Mouse (Mus musculus) kidney, postnatal 25 days (tissue): Measurements from ENCODE around the gene Slc7a5.
A peak's percentile ranks its signal among the peaks of the same experiment; 100 is the strongest.

ENCODE experiments used
- DNase-seq, 2 experiments: peaks; one replicate each; pipeline ENCODE4 v3.0.0; 2021; ENCODE audit warnings: mixed read lengths in 2 of 2

Slc7a5 gene

DNA sequence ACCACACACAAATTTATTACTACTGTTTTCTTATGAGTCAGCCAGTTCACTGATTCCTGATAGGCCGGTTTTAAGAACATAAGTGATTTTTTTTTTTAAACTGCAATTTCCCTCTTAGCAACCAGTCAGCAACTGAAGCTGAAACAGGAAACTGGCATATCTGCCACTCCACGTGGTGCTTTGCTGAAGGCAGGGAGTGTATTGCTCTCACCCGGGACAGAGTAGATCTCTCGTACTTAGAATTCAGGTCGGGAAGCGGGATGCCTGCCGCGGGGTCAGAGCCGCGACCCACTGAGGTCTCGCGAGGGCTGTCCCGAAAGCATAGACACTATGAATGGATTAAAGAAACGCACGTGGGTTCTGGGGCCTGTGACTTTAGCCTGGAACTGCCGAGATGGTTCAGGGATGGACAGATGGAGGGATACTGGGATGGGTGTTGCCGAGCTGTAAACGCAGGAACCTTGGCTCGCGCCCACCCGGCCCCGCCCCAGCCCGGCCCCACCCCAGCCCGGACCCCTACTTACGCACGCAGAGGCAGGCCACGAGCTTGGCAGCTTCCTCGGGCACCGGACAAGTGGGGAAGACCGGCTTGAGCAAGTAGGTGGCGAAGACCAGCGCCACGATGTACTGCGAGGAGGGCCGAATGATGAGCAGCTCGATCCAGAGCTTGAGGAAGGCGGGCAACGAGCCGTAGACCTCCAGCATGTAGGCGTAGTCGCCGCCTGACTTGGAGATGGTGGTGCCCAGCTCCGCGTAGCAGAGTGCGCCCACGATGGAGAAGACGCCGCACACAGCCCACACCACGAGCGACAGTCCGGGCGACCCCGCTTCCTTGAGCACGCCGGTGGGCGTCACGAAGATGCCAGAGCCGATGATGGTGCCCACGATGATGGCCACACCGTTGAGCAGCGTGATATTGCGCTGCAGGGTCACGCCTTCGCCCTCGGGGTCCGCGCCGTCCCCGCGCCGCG lies 667 bp downstream of the Slc7a5 start:
- DNase-seq: peak; percentile 5 to 40

DNA sequence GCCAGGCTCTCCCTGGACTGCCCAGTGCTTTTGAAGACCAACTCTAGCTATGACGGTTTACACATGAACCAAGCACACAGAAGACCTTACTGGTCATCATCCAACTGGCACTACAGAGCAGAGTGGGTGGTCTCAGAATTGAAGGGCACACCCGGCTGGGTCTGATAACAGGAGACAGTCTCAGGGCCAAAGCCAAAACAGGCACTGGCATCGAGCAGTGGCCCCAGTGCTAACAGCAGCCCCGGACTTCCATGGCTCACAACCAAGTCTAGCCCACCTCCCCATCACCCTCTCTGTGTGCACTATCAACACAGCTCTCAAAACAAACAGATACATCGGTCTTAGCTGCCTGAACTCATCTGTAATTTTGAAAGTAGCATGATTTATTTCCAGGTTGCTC lies 1.6 kb downstream of the Slc7a5 start:
- no peak for DNase-seq

DNA sequence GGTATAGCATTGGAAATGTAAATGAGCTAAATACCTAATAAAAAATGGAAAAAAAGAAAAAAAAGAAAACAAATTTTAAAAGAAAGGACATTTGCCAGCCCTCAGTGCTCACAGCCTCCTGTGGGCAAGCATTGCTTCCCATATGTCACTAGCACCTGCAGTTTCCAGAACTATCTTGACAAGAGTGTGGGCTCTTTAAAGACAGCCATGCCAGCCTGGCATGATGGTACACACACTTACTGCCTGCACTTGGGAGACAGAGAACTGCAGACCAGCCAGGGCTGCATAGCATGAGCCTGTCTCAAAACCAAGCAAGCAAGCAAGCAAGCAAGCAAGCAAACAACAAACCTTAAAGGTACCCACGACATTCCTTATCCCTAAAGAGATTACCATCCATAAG lies 2.1 kb downstream of the Slc7a5 start:
- DNase-seq: no peak

DNA sequence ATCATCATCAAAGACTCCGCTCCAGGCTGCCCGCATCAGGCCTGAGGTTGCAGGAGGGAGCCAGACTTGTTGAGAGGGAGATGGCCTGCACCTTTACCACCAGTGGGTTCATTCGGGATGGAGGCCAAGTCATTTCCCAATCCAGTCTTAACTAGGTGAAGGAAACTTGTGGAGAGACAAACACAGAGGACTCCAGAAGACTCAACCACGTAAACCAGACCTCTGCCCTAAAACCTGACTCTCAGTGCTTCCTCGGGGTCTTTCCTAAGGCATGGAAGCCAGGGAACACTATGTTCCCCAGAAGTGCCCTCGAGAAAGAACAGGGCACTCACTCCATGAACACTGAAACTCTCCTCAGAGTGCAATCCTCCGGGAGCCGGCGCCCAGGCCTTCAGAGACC lies 2.5 kb downstream of the Slc7a5 start:
- no peak for DNase-seq

DNA sequence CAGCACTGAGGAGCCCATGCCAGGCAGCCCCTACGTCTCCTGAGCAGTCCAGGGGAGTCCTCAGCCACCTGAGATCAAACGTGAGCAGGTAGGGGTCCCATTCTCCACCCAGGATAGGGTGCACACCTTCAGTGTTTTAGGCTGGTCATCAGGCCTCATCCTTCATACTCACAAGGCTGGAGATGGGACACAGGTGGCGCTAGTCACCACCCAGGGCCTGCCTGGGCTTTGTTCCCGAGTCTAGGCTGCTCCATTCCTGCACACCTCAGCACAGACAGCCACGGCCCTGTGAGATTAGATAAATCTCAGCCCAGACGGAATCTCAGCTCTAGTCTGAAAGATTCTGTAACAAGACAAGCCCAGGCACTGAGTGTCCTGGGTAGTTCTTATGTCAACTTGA lies 3.5 kb downstream of the Slc7a5 start:
- no peak for DNase-seq

DNA sequence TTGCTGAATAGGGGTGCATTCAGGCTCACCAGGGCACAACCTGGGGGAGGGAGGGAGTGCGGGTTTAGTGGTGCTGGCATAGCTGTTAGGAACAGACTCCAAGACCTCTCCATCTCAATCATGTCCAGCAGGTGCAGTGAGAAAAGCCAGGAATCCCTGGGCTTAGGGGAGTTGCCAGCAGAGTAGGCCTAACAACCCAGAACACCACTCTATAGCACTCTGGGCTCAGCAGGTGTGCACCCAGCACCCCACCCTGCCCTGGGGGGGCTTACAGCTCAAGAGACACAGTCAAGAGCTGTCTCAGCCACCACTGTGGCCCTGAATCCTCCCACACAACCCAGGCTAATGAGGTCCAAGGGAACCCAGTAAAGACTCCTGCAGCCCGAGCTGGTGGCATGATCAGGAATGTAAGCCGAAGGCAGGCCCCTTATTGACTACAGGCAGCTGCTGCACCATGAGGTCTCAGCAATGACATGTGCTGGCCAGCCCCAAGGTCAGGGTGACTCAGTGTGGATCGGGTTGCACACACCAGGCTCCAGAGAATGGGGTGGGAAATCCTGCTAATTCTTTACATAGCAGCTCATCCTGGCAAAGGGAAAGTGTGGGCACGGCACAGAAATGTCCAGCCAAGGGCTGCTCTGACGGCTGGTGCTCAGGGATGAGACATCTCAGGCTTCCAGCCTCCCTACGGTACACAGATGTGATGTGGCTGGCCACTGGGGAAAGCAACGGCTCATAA lies 5.8 kb downstream of the Slc7a5 start:
- peak in 1 of 2 experiments; percentile 14 for DNase-seq

DNA sequence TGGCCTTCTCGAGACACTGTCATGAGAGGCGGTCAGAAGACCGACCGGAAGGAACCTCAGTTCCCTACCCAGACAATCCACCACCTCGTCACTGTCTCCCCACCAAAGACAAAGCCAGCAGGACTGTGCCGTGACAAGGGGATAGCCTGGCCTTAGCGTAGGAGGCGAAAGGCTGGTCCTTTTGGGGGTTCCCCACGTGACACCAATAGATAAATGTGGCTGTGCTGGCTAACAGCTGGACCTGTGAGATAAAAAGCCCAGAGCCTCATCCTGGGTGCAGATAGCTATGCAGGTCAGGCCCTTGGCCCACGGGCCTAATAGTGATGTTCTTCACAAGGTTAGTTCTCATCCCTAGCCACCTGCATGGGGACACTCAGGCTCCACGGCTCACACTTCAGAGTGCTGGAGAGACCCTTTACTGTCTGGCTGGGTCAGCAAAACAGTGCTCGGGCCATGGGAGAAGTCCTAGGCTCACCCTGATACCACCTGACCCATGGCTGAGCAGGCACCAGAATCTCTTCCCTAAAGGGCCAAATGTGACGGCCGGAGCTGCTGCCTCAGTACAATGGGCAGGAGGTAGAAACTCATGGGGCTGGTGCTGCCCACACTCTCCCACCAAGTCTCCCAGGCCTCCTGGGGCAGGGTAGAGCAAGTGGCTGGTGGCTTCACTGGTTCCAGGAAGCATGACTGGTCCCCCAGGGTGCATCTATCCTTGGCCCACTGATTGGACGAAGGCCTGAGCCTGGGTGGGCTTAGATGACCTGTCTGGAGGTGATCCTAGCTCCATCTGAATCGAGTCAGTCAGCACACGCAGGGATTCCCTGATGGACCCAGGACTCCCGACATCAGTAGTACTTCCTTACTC lies 8.1 kb downstream of the Slc7a5 start:
- DNase-seq: no peak

DNA sequence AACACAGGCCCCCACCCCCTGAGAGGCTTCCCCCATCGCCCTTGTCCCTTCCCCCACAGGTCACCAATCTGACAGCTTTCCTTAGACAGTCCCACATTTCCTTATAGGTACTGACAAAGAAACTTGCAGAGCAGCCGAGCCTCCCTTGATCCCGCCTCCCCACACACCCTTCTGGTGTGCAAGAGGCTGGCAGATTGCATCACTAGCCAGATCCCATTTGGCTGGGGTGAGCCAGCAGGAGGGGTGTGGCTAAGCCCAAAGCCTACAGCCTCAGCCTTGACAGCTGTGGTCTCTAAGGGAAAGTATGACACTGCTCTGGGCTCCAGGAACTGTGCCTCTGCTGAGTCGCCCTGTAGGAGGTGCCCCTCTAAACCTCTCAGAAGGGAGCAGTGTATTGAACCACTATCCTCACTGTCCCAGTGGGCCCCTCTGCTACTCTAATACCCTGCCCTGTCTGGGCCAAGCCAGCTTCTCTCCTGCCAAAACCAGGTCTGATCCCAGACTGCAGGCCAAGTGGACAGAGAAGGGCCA lies 9.0 kb downstream of the Slc7a5 start:
- DNase-seq: peak; percentile 51 to 84

DNA sequence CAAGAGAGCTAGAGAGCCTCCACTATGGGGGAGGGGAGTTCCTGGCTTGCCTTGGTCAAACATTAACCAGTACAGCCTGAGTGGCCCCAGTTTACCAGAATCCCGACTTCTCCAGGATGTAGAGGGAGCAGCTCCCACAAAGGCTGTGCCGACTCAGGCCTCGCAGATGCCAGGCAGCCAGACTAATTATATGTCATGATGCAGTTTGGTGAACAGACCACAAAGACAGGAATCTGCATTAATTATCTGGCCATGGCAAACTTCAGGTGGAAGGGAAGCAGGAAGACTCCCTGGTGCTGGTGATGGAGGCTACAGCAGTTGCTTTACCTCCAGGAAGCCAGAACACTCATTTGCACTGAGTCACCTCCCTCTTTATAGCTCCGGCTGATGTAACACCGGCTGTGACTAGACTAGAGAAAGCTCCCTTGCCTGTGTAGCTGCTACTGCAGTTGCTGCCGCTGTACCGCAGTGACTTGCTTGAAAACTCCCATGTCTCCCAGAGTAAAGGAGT lies 9.6 kb downstream of the Slc7a5 start:
- DNase-seq: peak; percentile 67 to 76

DNA sequence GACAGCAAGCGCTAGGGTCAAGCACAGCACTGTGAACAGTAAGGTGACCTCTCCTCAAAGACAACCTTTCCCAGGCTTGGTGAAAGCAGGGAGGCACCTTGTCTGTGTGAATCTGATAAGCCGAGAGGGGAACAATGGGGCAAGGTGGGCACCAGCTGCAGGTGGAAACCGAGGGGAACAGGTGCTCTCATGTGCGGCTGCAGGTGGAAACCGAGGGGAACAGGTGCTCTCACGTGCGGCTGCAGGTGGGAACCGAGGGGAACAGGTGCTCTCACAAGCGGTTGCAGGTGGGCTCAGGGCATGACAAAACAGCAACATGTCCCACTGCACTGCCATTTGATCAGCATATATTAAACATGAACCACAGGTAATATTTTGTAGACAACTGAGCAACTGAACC lies 10.3 kb downstream of the Slc7a5 start:
- no peak for DNase-seq

DNA sequence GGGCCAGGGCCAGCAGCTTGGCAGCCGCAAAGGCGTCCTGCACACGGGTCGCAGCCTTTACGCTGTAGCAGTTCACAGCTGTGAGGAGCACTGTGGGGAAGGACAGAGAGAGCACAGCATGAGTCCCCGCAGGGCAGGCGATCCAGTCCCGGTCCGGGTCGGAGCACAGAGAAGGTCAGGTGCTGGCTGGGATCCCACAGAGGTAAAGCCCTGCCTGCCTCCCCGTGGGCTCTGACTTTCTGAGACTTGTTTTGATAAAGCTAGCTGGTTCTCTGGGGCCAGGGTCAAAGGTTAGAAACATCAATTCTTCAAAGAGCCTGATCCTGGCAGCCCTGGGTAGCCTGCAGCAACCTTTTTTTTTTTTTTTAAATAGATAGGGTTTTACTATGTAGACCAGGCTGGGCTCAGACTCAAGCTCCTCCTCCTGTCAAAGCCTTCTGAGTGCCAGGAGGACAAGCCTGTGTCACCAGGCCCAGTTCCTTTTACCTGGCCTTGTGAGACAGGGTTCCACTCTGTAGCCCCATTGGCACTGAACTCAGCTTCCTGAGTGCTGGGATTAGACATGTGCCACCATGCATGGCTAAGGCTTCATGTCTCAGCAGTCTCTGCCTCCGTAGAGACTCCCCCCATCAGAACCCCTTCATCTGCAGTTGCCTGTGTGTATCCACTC lies 10.9 kb downstream of the Slc7a5 start:
- peak; percentile 47 to 74 for DNase-seq

DNA sequence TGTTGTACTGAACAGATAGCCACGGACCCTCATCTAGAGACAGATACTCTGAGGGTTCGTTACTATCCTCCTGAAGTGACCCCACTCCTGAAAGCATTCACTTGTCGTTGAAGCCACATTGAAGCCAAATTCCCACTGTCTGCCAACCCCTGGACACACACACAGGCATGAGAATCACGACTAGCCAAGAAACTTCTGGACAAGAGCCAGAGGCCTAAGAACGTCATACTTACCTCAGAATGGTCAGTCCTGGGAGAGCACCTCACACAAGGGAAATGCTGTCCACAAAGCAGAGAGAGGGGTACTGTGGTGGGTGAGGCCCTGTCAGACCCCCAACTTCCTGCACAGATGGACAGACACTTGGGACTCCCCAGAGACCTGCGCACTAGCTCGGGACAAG lies 11.6 kb downstream of the Slc7a5 start:
- DNase-seq: peak in 1 of 2 experiments; percentile 33

DNA sequence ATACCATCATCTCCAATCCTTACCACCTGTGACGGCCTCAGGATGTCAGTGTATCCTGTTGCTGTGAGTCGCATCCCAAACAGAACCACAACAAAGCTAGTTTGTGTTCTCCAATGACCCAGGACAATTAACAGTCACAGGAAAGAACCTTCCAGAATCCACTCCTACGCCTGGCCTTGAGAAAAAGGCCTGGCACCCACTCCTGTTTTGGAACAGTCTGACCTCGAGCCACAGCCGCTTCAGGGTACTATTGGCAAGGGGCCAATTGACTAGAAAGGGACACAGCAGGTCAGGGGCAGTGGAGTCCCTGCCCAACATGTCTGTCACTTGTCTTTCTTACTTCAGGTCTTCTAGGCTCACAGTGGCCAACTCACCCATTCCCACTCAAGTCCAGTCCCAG lies 14.6 kb downstream of the Slc7a5 start:
- no peak for DNase-seq

DNA sequence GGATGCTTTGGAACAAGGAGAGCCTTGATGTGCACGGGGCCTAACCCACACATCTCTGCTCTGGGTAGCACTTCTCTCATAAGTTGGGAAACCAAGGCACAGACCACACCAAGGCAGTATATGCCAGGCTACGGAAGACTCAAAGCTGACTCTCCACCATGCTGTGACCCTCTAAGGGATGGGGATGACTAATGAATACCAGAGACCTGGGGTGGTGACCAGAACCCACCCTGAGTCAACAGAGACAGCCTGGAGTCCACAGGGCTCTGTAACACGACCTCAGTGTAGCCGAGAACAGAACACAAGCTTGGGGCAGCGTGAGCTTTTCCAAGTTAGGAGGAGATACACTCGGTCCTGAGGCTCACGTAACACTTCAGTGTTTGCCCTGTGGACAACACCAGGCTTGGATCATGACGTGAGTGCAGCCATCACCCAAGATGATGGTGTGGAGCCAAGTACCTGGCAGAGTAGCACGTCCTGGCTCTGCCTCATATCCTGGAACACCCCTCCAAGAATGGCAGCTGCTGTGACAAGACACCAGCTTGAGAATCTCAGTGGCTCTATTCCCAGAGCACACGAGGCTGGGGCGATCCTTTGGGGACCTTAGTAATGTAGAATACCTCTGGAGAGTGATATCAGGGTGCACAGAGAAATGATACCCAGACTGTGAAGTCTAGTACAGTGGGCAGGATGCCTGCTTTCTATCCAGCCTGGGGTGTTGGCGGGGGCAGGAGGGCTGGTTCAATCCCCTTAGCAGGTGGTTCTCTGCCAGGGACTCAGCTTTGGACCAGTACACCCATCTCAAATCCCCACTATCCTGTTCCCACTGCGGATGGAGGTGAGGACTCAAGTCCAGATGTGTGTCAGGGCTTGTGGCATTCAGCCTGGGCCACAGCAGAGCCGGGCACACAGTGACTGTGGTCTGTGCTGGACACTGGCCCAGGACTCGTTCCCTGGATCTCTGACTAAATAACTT lies 17.4 kb downstream of the Slc7a5 start:
- no peak for DNase-seq

DNA sequence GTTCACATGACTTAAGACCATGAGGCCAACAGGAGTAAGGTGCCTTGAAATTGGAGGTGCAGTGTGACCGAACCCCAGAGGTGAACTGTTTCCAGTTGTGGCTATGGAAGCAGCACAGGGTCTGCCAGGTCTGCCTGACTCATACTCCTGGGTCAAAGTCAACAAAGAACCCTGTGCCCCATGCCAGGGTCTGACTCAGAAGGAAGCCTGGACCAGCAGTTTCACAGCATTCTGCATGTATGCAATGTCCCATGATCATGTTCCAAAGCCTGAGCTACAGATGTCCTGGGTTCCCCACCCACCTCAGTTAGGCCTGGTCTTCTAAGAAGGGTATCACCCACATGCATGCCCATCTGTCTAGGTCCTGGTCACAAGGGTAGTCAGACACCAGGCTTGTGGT lies 18.2 kb downstream of the Slc7a5 start:
- no peak for DNase-seq

DNA sequence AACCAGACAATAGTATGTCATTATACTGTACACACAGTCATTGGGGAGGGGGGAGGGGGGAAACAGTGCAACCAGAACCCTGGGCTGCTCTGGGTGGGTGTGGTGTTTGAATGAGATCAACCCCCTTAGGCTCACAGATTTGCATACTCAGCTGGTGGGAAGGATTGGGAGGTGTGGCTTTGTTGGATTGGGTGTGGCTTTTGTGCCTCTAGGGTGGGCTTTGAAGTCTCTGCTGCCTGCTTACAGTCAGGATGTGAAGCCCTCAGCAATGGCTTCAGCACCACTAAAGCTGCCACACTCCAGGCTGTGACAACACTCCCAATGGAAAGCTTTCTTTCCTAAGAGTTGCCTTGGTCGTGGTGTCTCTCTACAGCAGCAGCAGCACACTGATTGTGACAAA lies 19.9 kb downstream of the Slc7a5 start:
- no peak for DNase-seq

DNA sequence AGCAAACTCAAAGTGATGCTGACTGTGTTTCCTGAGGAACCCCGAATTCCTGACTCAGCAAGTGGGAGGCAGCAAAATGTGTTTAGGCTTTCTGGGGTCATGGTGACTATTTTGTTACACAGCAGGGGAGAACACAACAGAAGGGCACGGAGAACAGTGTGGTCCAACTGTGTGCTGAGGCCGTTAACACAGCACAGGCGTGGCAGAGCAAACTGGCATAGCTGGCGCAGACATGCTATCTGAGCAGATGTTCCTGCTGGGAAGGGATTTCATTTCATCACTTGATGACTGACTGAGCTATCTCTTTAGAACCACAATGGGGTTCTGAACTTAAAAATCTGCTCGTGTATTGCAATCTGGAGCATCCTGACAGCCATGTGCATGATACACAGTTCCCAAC lies 22.1 kb downstream of the Slc7a5 start:
- no peak for DNase-seq

DNA sequence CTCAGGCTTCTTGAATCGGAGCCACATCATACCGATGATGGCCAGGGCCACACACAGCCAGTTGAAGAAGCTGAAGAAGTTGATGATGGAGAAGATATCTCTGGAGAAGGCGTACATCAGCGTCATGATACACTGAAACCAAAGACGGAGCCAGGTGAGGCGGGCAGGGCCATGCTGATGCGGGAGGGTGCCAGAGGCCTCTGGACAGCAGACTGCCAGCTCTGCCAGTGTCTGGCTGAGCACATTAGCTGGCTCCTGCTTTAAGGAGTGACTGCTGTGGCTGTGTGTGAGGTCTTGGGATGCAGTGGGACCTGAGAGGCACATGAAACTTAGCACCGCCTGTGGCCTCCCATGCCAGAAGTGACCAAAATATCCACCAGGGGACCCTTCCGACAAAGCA lies 22.5 kb downstream of the Slc7a5 start:
- DNase-seq: no peak

DNA sequence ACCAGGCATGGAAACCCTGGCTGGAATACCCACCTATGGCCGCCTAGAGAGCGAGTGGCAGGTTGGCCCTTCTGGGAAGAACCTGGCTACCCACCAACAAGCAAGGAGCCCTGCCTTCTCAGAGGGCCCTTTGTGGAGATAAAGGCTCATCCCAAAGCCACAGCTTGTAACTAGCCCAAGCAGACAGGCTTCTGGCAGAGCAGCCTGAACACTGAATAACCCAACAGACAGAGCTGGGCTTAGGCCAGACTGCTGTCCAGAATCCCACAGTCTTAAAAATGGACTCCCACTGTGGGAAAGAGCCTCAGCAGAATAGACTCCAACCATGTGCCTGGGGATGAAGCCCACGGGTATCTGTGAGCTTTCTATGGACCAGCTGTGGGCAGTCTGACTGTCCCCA lies 23.3 kb downstream of the Slc7a5 start:
- DNase-seq: no peak

DNA sequence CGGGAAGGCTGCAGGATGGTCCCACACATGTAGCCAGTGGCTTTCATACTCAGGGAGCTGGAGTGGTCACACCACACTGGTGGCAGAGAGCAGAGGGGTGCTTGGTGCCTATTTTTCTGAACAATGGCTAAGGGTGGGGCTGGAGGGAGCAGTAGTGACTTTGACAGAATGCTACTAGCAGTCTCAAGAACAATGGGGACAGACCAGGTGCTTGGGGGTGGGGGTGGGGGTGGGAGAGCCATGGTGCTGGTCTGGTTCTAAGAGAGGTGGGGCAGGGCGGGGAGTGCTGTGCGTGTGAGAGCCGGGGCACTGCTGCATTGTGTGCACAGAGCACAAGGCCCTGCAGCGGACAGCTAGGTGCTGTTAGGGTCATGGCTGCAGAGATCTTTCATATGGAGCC lies 25.6 kb downstream of the Slc7a5 start:
- no peak for DNase-seq

DNA sequence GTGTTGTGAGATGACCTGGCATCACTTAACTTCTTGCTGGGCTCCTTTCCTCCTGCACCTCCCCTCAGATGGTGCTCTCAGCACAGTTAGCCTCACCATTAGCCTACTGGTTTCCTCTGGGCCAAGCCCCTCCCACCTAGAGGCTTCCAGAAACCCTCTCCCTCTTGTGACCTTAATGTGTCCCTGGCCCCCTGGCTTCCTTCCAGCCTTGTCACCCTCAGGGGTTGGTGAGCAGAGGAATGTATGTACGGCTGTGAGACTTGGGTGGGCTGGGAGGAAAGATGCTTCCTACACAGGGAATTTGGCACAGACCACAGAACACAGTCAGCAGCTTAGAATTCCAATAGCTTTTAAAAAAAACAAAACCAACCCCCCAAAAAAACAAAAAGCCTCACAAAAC lies 26.7 kb downstream of the Slc7a5 start:
- peak; percentile 42 to 56 for DNase-seq
